Mouse (Mus musculus) kidney, embryonic 15.5 days (tissue): ENCODE results near the gene Mtf2. TPM values are rescaled to one million over a fixed set of nuclear protein-coding genes. Genes with fewer than 3 reads are reported as not detected.
"Not testable (repeated sequence)": the region's sequence is repeated elsewhere in the genome, so short reads cannot be mapped to it uniquely, and the experiment has no call there.

Experiments
- ATAC-seq: fragments of 200-750 bp; cut with Nextera tagmentation; replicated peaks from 2 replicates; pipeline ENCODE4 v1.8.0; 2017; ENCODE audit warnings: moderate TSS enrichment; ENCODE audit not compliant: low FRiP score
- H3K27ac ChIP-seq: fragments of 300-500 bp; sonication (generic); 2 replicates; pipeline ENCODE4 v1.5.1; 2015; ENCODE audit warnings: mild to moderate bottlenecking, inconsistent platforms
- H3K27me3 ChIP-seq: fragments of 300-500 bp; sonication (generic); 2 replicates; pipeline ENCODE4 v1.6.1; 2015; ENCODE audit warnings: inconsistent platforms
- H3K36me3 ChIP-seq: fragments of 300-500 bp; sonication (generic); 2 replicates; pipeline ENCODE4 v1.6.1; 2015; ENCODE audit warnings: inconsistent platforms
- H3K4me1 ChIP-seq: fragments of 300-500 bp; sonication (generic); 2 replicates; pipeline ENCODE4 v1.6.1; 2015; ENCODE audit warnings: inconsistent platforms
- H3K4me2 ChIP-seq: fragments of 300-500 bp; sonication (generic); 2 replicates; pipeline ENCODE4 v1.6.1; 2015; ENCODE audit warnings: moderate library complexity, mild to moderate bottlenecking, inconsistent platforms
- H3K4me3 ChIP-seq: fragments of 300-500 bp; sonication (generic); replicated peaks from 2 replicates; pipeline ENCODE4 v1.5.1; 2015; ENCODE audit warnings: mild to moderate bottlenecking, inconsistent platforms
- H3K9ac ChIP-seq: fragments of 300-500 bp; sonication (generic); 2 replicates; pipeline ENCODE4 v1.6.1; 2015; ENCODE audit warnings: mild to moderate bottlenecking, inconsistent platforms
- H3K9me3 ChIP-seq: fragments of 300-500 bp; sonication (generic); replicated peaks from 2 replicates; pipeline ENCODE4 v1.6.1; 2016; ENCODE audit warnings: inconsistent platforms
- WGBS: fragments of 180-500 bp; shearing (Covaris S2); methylation state at CpG from one replicate; pipeline ENCODE4 v1.1.7; 2015; ENCODE audit warnings: mixed read lengths; 5-methylcytosine and 5-hydroxymethylcytosine counted together
- polyA plus RNA-seq: library from polyadenylated mRNA; unstranded; fragments of >200 nt; fragmentation: Nextera tagmentation; extraction: Ambion mirVana; gene quantifications from 2 replicates; pipeline ENCODE4 v1.2.1, GENCODE M21; 2015

Mtf2 gene
- polyA plus RNA-seq, 1 experiment from 2014 or later: 99.6 TPM

DNA sequence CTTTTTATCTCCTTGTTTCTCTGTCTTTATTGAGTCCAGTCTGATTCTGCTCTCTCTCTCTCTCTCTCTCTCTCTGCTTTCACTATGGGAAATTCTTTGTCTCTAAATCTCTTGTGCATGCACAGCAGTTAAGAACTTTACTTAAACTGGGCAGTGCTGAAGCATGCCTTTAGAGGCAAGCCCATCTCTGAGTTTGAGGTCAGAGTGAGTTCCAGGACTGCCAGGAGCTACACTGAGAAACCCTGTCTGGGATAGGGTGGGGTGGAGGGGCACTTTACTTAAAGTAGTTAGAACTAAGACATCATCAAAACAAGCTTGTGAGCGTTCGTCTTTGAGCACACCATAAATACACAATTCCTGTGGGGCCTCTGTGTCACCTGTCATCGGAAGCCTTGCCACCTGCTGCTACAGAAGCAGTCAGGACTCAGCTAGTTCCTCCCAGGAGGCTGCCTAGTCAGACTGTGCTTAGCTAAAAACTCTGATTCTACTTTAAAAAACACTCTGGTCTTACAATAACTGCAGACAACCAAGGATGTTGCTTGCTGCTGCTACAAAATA is 15.7 kb upstream of the Mtf2 start:
- Histone ChIP-seq H3K9ac (no peak overlapping the region), H3K27ac (no peak overlapping the region), H3K27me3 (no peaks in the 10 kb centered on the region), H3K9me3 (no peaks in the 10 kb centered on the region), H3K4me1 (no peaks in the 10 kb centered on the region), H3K4me3 (no peak overlapping the region), H3K36me3 (no peaks in the 10 kb centered on the region), H3K4me2 (no peak overlapping the region)
- no peak for ATAC-seq
- 11% methylated on average over 3 of the region's 3 CpGs for WGBS

DNA sequence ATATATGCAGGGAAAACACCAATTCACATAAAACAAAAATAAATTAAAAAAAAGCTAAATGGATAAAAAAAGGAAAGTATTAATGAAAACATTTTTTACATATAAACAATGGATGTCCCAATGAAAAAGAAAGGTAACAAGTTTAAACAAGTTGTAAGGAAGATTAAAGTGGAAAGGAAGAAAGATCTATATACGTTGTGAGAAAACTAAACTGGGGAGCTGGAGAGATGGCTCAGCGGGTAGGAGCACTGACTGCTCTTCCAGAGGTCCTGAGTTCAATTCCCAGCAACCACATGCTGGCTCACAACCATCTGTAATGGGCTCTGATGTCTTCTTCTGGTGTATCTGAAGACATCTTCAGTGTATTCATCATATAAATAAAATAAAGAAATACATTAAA is 14.4 kb upstream of the Mtf2 start:
- 89% methylated on average over 2 of the region's 2 CpGs for WGBS

DNA sequence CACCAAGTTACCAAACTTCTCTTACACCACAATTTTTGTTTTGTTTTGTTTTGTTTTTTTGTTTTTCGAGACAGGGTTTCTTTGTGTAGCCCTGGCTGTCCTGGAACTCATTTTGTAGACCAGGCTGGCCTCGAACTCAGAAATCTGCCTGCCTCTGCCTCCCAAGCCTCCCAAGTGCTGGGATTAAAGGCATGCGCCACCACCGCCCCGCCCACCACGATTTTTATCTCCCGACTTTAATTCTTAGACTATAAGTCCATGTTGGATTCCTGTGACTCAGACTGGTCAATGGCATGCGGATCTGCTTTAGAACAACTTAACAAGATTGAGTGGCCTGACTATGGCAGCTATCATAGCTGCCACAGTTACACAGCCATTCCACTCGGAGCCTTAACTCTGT is 13.7 kb upstream of the Mtf2 start:
- not testable (repeated sequence) for H3K9ac ChIP-seq, H3K4me3 ChIP-seq, H3K9me3 ChIP-seq, H3K36me3 ChIP-seq, H3K27me3 ChIP-seq, H3K4me2 ChIP-seq, H3K4me1 ChIP-seq, H3K27ac ChIP-seq, ATAC-seq
- 93% methylated on average over 9 of the region's 9 CpGs for WGBS

More for the DNA sequence above, 14.4 kb upstream of the Mtf2 start:
- no peak overlapping the region for H3K4me3 ChIP-seq
- H3K9ac ChIP-seq: no peak overlapping the region
- ATAC-seq: no peak
- H3K27ac ChIP-seq: no peak overlapping the region
- H3K36me3 ChIP-seq: no peaks in the 10 kb centered on the region
- H3K27me3 ChIP-seq: no peaks in the 10 kb centered on the region
- no peaks in the 10 kb centered on the region for H3K4me1 ChIP-seq
- H3K9me3 ChIP-seq: no peaks in the 10 kb centered on the region
- no peak overlapping the region for H3K4me2 ChIP-seq

DNA sequence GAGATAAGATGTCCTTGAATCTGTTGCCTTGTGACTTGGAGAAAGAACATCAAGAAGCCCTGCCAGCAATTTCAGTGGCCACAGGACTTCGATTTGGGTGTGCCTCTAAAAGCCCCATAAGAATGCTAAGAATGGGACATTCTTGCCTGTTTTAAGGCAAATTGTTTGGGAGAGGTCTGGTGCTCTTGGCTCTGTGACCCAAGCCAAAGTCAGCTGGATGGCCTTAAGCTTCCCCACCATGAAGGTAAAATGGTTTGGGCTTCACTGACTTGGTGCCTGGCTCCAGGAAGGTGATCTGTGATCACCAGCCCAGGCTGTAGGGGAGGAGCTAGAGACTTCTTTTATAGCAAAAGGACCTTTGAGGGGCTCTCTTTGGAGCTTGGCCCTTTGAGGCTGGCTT is 13.3 kb upstream of the Mtf2 start:
- ATAC-seq: no peak
- H3K27ac ChIP-seq: no peak overlapping the region
- 88% methylated on average over 1 of the region's 1 CpGs for WGBS

DNA sequence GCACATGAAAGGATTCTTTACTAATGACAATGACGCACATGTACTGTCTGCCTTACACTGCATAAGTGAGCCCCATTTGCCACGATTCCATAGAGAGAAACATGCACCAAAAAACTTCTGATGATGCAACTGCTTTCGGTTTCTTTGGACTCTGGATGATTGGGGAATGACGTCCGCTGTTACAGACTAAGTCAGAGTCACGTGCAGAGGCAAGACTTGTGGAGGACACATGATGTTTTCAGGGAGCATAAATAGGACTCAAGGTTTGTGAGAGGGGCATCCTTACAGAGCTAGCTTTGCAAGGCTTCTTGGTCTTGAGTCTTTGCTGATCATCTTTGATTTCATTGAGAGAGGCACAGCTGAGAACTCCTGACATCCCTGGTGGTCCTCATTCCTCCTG is 11.9 kb upstream of the Mtf2 start:
- Histone ChIP-seq H3K4me3 (no peak overlapping the region), H3K27me3 (no peaks in the 10 kb centered on the region), H3K9me3 (no peaks in the 10 kb centered on the region), H3K36me3 (no peaks in the 10 kb centered on the region), H3K27ac (no peak overlapping the region), H3K9ac (no peak overlapping the region), H3K4me2 (no peak overlapping the region), H3K4me1 (no peaks in the 10 kb centered on the region)
- 91% methylated on average over 6 of the region's 6 CpGs for WGBS
- no peak for ATAC-seq

More for the DNA sequence above, 13.3 kb upstream of the Mtf2 start:
- no peaks in the 10 kb centered on the region for H3K9me3 ChIP-seq
- no peak overlapping the region for H3K4me3 ChIP-seq
- H3K36me3 ChIP-seq: no peaks in the 10 kb centered on the region
- no peak overlapping the region for H3K4me2 ChIP-seq
- no peaks in the 10 kb centered on the region for H3K27me3 ChIP-seq
- no peaks in the 10 kb centered on the region for H3K4me1 ChIP-seq
- H3K9ac ChIP-seq: no peak overlapping the region

DNA sequence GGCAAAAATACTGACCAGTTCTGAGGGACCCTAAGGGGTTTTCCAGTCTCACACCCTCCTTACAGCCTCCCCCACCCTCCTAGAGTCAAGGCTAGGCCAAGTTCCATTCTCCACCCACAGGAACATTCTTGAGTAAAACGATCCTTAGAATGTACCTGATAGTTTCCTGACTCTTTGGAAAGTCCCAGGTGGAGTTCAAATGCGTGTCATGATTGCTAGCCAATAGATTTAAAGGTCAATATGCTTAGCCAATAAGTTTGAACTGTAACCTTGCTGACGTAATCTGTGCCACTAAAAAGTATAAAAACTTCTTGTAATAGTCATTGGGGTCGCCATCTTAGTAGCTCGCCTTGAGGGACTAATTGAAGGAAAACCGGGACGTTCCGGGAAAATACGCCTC is 5.1 kb upstream of the Mtf2 start:
- no peak overlapping the region for H3K4me2 ChIP-seq
- 92% methylated on average over 9 of the region's 9 CpGs for WGBS
- no peak overlapping the region for H3K9ac ChIP-seq
- H3K9me3 ChIP-seq: no peaks in the 10 kb centered on the region
- H3K4me1 ChIP-seq: 0 out of 2 replicates have a peak, but pooled peaks cover 3% of the 10 kb centered on the region
- no peak for ATAC-seq
- H3K36me3 ChIP-seq: no peaks in the 10 kb centered on the region
- no peaks in the 10 kb centered on the region for H3K27me3 ChIP-seq
- H3K27ac ChIP-seq: no peak overlapping the region
- H3K4me3 ChIP-seq: no peak overlapping the region

DNA sequence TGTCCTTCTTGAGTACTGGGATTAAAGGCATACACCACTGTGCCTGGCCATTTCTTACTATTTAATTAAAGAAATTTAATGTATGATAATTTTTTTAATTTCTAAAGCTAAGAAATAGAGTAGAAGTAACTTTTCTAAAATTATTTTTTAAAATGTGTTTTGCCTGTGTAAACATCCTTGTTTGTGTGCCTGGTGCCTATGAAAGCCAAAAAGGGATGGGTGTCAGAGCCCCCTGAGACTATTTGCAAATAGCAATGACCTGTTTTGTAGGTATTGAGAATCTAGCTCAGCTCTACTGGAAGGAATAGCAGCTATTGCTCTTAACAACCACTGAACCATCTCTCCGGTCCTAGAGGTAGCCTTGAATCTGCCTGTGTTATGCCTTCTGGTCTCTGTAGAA is 6.8 kb downstream of the Mtf2 start:
- no peak overlapping the region for H3K27ac ChIP-seq
- 97% methylated on average over 1 of the region's 1 CpGs for WGBS
- no peak overlapping the region for H3K9ac ChIP-seq
- peaks cover 82% of the 10 kb centered on the region for H3K36me3 ChIP-seq
- H3K9me3 ChIP-seq: no peaks in the 10 kb centered on the region
- peaks cover 4% of the 10 kb centered on the region for H3K4me1 ChIP-seq
- no peaks in the 10 kb centered on the region for H3K27me3 ChIP-seq
- H3K4me2 ChIP-seq: no peak overlapping the region
- H3K4me3 ChIP-seq: no peak overlapping the region
- ATAC-seq: no peak

DNA sequence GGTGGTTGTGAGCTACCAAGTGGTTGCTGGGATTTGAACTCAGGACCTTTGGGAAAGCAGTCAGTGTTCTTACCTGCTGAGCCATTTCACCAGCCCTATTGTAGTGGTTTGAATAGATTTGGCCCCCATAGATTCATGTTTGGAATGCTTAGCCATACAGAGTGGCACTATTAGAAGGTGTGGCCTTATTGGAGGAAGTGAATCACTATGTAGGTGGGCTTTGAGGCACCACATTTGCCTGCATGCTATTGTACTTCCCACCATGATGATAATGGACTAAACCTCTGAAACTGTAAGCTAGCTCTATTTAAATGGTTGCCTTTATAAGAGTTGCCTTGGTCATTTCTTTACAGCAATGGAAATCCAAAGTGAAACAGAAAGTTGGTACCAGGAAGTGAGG is 10.8 kb downstream of the Mtf2 start:
- H3K4me1 ChIP-seq: no peaks in the 10 kb centered on the region
- no peaks in the 10 kb centered on the region for H3K27me3 ChIP-seq
- no peak overlapping the region for H3K4me3 ChIP-seq
- peaks cover 75% of the 10 kb centered on the region for H3K36me3 ChIP-seq
- no peaks in the 10 kb centered on the region for H3K9me3 ChIP-seq
- no peak overlapping the region for H3K9ac ChIP-seq
- no peak for ATAC-seq
- no peak overlapping the region for H3K27ac ChIP-seq
- no peak overlapping the region for H3K4me2 ChIP-seq

DNA sequence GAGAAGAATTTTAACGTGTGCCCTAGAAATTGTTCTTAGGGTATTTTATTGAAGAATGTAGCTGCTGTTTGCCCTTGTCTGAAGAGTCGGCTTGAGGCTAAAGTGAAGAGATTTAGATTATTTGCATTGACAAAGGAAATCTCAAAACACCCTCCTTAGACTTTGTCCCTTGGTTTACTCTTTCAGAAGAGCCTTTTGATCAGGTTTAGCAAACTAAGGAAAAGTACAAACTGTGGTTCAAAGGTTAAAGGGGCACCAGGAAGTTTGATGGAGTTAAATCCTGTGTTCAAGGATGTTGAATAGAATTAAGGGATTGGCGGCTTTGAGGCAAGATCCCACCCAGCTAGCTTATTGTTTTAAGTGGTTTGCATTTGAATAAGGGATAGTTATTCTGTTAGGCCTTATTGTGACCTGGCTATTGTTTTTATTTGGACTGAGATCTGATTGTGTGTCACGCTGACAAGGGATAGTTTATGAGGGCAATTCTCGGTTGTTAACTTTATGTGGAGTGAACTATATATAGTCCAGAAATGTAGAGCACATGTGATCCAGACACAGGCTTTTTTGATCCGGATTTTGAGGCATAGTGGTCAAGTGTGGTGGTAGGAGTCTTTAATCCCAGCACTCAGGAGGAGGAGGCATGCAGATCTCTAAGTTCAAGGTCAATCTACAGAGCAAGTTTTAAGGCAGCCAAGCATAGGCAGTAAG is 11.5 kb downstream of the Mtf2 start:
- Histone ChIP-seq H3K27me3 (no peaks in the 10 kb centered on the region), H3K4me1 (no peaks in the 10 kb centered on the region), H3K4me3 (no peak overlapping the region), H3K9me3 (no peaks in the 10 kb centered on the region), H3K27ac (no peak overlapping the region), H3K4me2 (no peak overlapping the region), H3K9ac (no peak overlapping the region), H3K36me3 (peaks cover 75% of the 10 kb centered on the region)
- WGBS: 72% methylated on average over 6 of the region's 6 CpGs
- no peak for ATAC-seq

DNA sequence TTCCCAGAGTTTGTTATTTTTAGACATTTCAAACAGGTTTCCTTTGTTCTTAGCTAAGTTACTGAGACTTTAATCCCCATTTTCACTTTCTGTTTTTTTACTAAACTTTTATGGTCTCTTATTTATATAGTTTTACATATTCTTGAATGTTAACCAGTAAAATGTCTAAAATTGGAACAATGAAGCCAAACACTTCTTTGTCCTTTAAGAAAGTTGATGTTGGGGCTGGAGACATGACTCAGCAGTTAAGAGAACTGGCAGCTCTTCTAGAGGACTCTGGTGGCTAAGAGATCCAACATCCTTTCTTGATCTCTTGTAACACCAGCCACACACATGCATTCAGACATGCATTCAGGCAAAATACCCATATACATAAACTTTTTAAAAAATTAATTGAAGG is 14.1 kb downstream of the Mtf2 start:
- no peaks in the 10 kb centered on the region for H3K9me3 ChIP-seq
- H3K27ac ChIP-seq: no peak overlapping the region
- H3K36me3 ChIP-seq: peaks cover 75% of the 10 kb centered on the region
- H3K4me3 ChIP-seq: no peak overlapping the region
- no peak for ATAC-seq
- no peaks in the 10 kb centered on the region for H3K27me3 ChIP-seq
- H3K4me2 ChIP-seq: no peak overlapping the region
- no peaks in the 10 kb centered on the region for H3K4me1 ChIP-seq
- no peak overlapping the region for H3K9ac ChIP-seq

DNA sequence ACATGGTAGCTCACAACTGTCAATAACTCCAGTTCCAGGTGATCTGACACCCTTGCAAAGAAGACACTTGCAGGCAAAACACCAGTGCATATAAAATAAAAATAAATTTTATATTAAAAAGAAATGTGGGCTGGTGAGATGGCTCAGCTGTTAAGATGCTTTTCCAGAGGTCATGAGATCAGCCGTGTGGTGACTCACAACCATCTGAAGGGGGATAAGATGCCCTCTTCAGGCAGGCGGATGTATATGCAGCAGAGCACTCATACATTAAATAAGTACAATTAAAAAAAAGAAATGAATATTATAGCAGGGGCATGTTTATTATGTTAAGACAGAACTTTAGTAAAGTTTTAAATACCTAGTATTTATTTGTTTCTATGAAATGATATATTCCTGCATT is 16.9 kb downstream of the Mtf2 start:
- no peaks in the 10 kb centered on the region for H3K9me3 ChIP-seq
- H3K4me3 ChIP-seq: no peak overlapping the region
- no peak overlapping the region for H3K27ac ChIP-seq
- H3K27me3 ChIP-seq: no peaks in the 10 kb centered on the region
- ATAC-seq: no peak
- no peaks in the 10 kb centered on the region for H3K4me1 ChIP-seq
- peaks cover 71% of the 10 kb centered on the region for H3K36me3 ChIP-seq
- WGBS: 44% methylated on average over 2 of the region's 2 CpGs
- no peak overlapping the region for H3K4me2 ChIP-seq
- no peak overlapping the region for H3K9ac ChIP-seq

DNA sequence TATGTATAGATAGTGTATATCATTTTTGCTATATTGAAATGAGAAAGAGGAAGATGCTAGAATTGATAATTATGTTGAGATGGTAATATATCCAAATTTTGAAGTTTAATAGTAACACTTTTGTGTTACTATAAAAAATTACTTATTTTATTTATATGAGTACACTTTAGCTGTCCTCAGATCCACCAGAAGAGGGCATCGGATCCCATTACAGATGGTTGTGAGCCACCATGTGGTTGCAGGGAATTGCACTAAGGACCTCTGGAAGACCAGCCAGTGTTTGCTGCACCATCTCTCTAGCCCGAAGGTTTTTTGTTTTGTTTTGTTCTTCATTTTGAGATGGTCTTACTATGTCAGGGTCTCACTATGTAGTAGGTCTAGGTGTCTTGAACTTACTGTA is 20.0 kb downstream of the Mtf2 start:
- no peak overlapping the region for H3K4me2 ChIP-seq
- H3K27ac ChIP-seq: no peak overlapping the region
- 97% methylated on average over 2 of the region's 2 CpGs for WGBS
- no peaks in the 10 kb centered on the region for H3K9me3 ChIP-seq
- H3K27me3 ChIP-seq: no peaks in the 10 kb centered on the region
- H3K4me3 ChIP-seq: no peak overlapping the region
- H3K36me3 ChIP-seq: peaks cover 80% of the 10 kb centered on the region
- no peak for ATAC-seq
- no peak overlapping the region for H3K9ac ChIP-seq
- no peaks in the 10 kb centered on the region for H3K4me1 ChIP-seq

DNA sequence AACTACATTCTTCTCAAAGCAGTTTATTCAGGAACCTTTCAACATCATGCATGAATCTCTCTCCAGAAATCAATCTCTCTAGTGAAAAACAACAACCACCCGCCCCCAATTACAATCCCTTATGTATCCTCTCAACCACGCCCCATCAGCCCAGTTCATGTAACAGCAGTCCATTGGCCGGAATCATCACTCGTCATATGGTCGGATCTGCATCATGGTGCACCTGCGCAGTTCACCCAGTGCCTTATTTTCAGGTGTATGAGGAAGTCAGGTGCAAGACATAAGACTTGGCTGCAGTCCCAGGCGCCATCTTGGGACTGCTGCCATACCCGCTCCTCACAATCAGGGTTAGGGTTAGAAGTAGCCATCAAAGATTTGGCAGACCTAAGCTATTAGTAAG is 27.3 kb downstream of the Mtf2 start:
- 94% methylated on average over 8 of the region's 8 CpGs for WGBS
- not testable (repeated sequence) for ATAC-seq, H3K27ac ChIP-seq, H3K9ac ChIP-seq, H3K4me3 ChIP-seq, H3K27me3 ChIP-seq, H3K9me3 ChIP-seq, H3K4me2 ChIP-seq, H3K4me1 ChIP-seq
- H3K36me3 ChIP-seq: peaks cover 72% of the 10 kb centered on the region
